ENCODE assay signal across 11 mouse cellular contexts in genomic region chr7:24953966-24954365, GRCm38 (mm10). TPM values are rescaled to one million over a fixed set of nuclear protein-coding genes. Genes with fewer than 3 reads are reported as not detected.
A peak's percentile ranks its signal among the peaks of the same experiment; 100 is the strongest.
DNase-seq lines count a peak whose midpoint lies in the region; ATAC-seq and TF ChIP-seq lines count a peak whose summit lies in the region.
"Had no signal": no experiment of that assay in that cellular context is flagged by ENCODE, and none has a peak within 500 bp of the region (broad histone marks: within the 10 kb centered on the region; RNA-seq: fewer than 3 reads in every experiment).

No protein-coding gene starts in this region.

- peak overlapping the region; percentile 37 for H3K4me3 ChIP-seq in kidney, postnatal 0 days (replicated peaks; ENCODE audit: low read depth, low read length)
- H3K4me3 ChIP-seq in embryonic facial prominence, embryonic 13.5 days = peak overlapping the region; percentile 45
- peak overlapping the region; percentile 31 for H3K4me3 ChIP-seq in hindbrain, postnatal 0 days (ENCODE audit: low read length)
- H3K4me3 ChIP-seq in midbrain, embryonic 15.5 days = peak overlapping the region; percentile 29

- H3K4me1 ChIP-seq in kidney, postnatal 0 days (replicated peaks; ENCODE audit: insufficient read depth, low read length) = peaks cover 11% of the 10 kb centered on the region; the same call in 1 of the 2 replicates
- H3K4me1 ChIP-seq in embryonic facial prominence, embryonic 13.5 days = peaks cover 9% of the 10 kb centered on the region; the same call in 1 of the 2 replicates
- 0 out of 2 replicates have a peak, but pooled peaks cover 3% of the 10 kb centered on the region for H3K4me1 ChIP-seq in hindbrain, postnatal 0 days (ENCODE audit: insufficient read depth, low read length)
- peaks cover 29% of the 10 kb centered on the region for H3K4me1 ChIP-seq in midbrain, embryonic 15.5 days

- ATAC-seq in kidney, postnatal 0 days (replicated peaks; ENCODE audit: low FRiP score, low read depth) = no peak; the same call in 1 of the 2 replicates
- ATAC-seq in embryonic facial prominence, embryonic 13.5 days (ENCODE audit: insufficient number of reproducible peaks, insufficient read depth, low FRiP score, low TSS enrichment, low read depth) = no peak
- no peak for ATAC-seq in hindbrain, postnatal 0 days
- no peak for ATAC-seq in midbrain, embryonic 15.5 days (replicated peaks)

- no peaks in the 10 kb centered on the region for H3K36me3 ChIP-seq in kidney, postnatal 0 days (ENCODE audit: insufficient read depth, low read length)
- H3K36me3 ChIP-seq in embryonic facial prominence, embryonic 13.5 days = no peaks in the 10 kb centered on the region
- H3K36me3 ChIP-seq in hindbrain, postnatal 0 days (ENCODE audit: insufficient read depth, low read length) = no peaks in the 10 kb centered on the region
- no peaks in the 10 kb centered on the region for H3K36me3 ChIP-seq in midbrain, embryonic 15.5 days (replicated peaks)

- no peaks in the 10 kb centered on the region for H3K9me3 ChIP-seq in kidney, postnatal 0 days (replicated peaks; ENCODE audit: low read length)
- H3K9me3 ChIP-seq in embryonic facial prominence, embryonic 13.5 days = 0 out of 2 replicates have a peak, but pooled peaks cover 3% of the 10 kb centered on the region
- no peaks in the 10 kb centered on the region for H3K9me3 ChIP-seq in hindbrain, postnatal 0 days (ENCODE audit: low read length)
- H3K9me3 ChIP-seq in midbrain, embryonic 15.5 days = no peaks in the 10 kb centered on the region

- 1% methylated on average over 24 of the region's 24 CpGs for WGBS in kidney, postnatal 0 days
- under 1% methylated on average over 21 of the region's 24 CpGs for WGBS in embryonic facial prominence, embryonic 13.5 days
- 3% methylated on average over 24 of the region's 24 CpGs for WGBS in hindbrain, postnatal 0 days
- WGBS in midbrain, embryonic 15.5 days = 2% methylated on average over 23 of the region's 24 CpGs

- TF ChIP-seq CTCF in kidney, postnatal 0 days (IDR thresholded peaks at IDR 0.05; ENCODE audit: low read depth) = no peak
- TF ChIP-seq CTCF in hindbrain, postnatal 0 days (IDR thresholded peaks at IDR 0.05; ENCODE audit: low read depth) = no peak

- H3K9ac ChIP-seq in kidney, postnatal 0 days (ENCODE audit: low read depth, low read length) = peak overlapping the region; percentile 55
- H3K9ac ChIP-seq in embryonic facial prominence, embryonic 13.5 days = peak overlapping the region; percentile 61
- peak overlapping the region; percentile 40 for H3K9ac ChIP-seq in hindbrain, postnatal 0 days (replicated peaks; ENCODE audit: low read length)
- H3K9ac ChIP-seq in midbrain, embryonic 15.5 days = peak overlapping the region; percentile 10; the same call in 1 of the 2 replicates

- no peak for DNase-seq in kidney, postnatal 0 days (ENCODE audit: low spot score)
- no peak for DNase-seq in kidney, adult 11 months
- DNase-seq in hindbrain, postnatal 0 days (ENCODE audit: low spot score) = no peak
- no peak for DNase-seq in left cerebral cortex, adult 11 months (ENCODE audit: low spot score)
- no peak for DNase-seq in adrenal gland, postnatal 25 days
- no peak for DNase-seq in right cerebral cortex, postnatal 4 days
- DNase-seq: cerebellum, postnatal 36 days; retina, postnatal 1 day had no signal

- H3K4me2 ChIP-seq in kidney, postnatal 0 days (ENCODE audit: low read length) = peak overlapping the region; percentile 75
- peak overlapping the region; percentile 65 for H3K4me2 ChIP-seq in embryonic facial prominence, embryonic 13.5 days
- H3K4me2 ChIP-seq in hindbrain, postnatal 0 days (ENCODE audit: low read depth, low read length) = peak overlapping the region; percentile 57
- peak overlapping the region; percentile 53 for H3K4me2 ChIP-seq in midbrain, embryonic 15.5 days

- H3K27ac ChIP-seq in kidney, postnatal 0 days = no peak overlapping the region
- H3K27ac ChIP-seq in embryonic facial prominence, embryonic 13.5 days = no peak overlapping the region
- no peak overlapping the region for H3K27ac ChIP-seq in hindbrain, postnatal 0 days
- no peak overlapping the region for H3K27ac ChIP-seq in midbrain, embryonic 15.5 days

- H3K27me3 ChIP-seq in kidney, postnatal 0 days (ENCODE audit: insufficient read depth, low read length) = peaks cover 73% of the 10 kb centered on the region
- H3K27me3 ChIP-seq in embryonic facial prominence, embryonic 13.5 days = peaks cover 85% of the 10 kb centered on the region
- H3K27me3 ChIP-seq in hindbrain, postnatal 0 days (ENCODE audit: insufficient read depth, low read length) = peaks cover 29% of the 10 kb centered on the region
- peaks cover 68% of the 10 kb centered on the region for H3K27me3 ChIP-seq in midbrain, embryonic 15.5 days (replicated peaks)

RNA-seq across cellular contexts. Expression of gene Gm4881, which starts 9.7 kb away (rescaled TPM):
- not detected in 2 replicates for polyA plus RNA-seq in kidney, postnatal 0 days (2015; fragmentation: Nextera tagmentation; extraction: Ambion mirVana)
- polyA plus RNA-seq in embryonic facial prominence, embryonic 13.5 days (2015; fragmentation: Nextera tagmentation; extraction: Ambion mirVana) = not detected in 2 replicates
- total RNA-seq in hindbrain, postnatal 0 days (2014; rRNA removed) = 0.90 and 6.6 TPM in 2 replicates
- polyA plus RNA-seq in hindbrain, postnatal 0 days (2015; fragmentation: Nextera tagmentation; extraction: Ambion mirVana) = 2.4 TPM in 2 replicates
- polyA plus RNA-seq in midbrain, embryonic 15.5 days (2015; fragmentation: Nextera tagmentation; extraction: Ambion mirVana) = 5.0 and 6.4 TPM in 2 replicates
- total RNA-seq in adrenal gland, postnatal 25 days (2021) = not detected in 2 replicates
- polyA plus RNA-seq: large intestine, adult 2 months had no signal

RNA-seq across cellular contexts. Expression of gene Rabac1, which starts 18.6 kb away (rescaled TPM):
- 292 and 315 TPM in 2 replicates for polyA plus RNA-seq in kidney, postnatal 0 days (2015; fragmentation: Nextera tagmentation; extraction: Ambion mirVana)
- 141 and 163 TPM in 2 replicates for polyA plus RNA-seq in embryonic facial prominence, embryonic 13.5 days (2015; fragmentation: Nextera tagmentation; extraction: Ambion mirVana)
- total RNA-seq in hindbrain, postnatal 0 days (2014; rRNA removed) = 705 and 708 TPM in 2 replicates
- polyA plus RNA-seq in hindbrain, postnatal 0 days (2015; fragmentation: Nextera tagmentation; extraction: Ambion mirVana) = 497 and 530 TPM in 2 replicates
- 275 and 289 TPM in 2 replicates for polyA plus RNA-seq in midbrain, embryonic 15.5 days (2015; fragmentation: Nextera tagmentation; extraction: Ambion mirVana)
- 244 and 300 TPM in 2 replicates for total RNA-seq in adrenal gland, postnatal 25 days (2021)

RNA-seq across cellular contexts. Expression of gene Arhgef1, which starts 51.3 kb away (rescaled TPM):
- polyA plus RNA-seq in kidney, postnatal 0 days (2015; fragmentation: Nextera tagmentation; extraction: Ambion mirVana) = 63.6 and 66.1 TPM in 2 replicates
- polyA plus RNA-seq in embryonic facial prominence, embryonic 13.5 days (2015; fragmentation: Nextera tagmentation; extraction: Ambion mirVana) = 115 and 122 TPM in 2 replicates
- 16.9 and 33.6 TPM in 2 replicates for total RNA-seq in hindbrain, postnatal 0 days (2014; rRNA removed)
- polyA plus RNA-seq in hindbrain, postnatal 0 days (2015; fragmentation: Nextera tagmentation; extraction: Ambion mirVana) = 33.9 and 39.0 TPM in 2 replicates
- 69.9 and 70.0 TPM in 2 replicates for polyA plus RNA-seq in midbrain, embryonic 15.5 days (2015; fragmentation: Nextera tagmentation; extraction: Ambion mirVana)
- 126 and 138 TPM in 2 replicates for total RNA-seq in adrenal gland, postnatal 25 days (2021)

RNA-seq across cellular contexts. Expression of gene Atp1a3, which starts 51.8 kb away (rescaled TPM):
- 0.32 and 0.36 TPM in 2 replicates for polyA plus RNA-seq in kidney, postnatal 0 days (2015; fragmentation: Nextera tagmentation; extraction: Ambion mirVana)
- polyA plus RNA-seq in embryonic facial prominence, embryonic 13.5 days (2015; fragmentation: Nextera tagmentation; extraction: Ambion mirVana) = 2.0 and 2.3 TPM in 2 replicates
- 572 and 588 TPM in 2 replicates for total RNA-seq in hindbrain, postnatal 0 days (2014; rRNA removed)
- 649 and 730 TPM in 2 replicates for polyA plus RNA-seq in hindbrain, postnatal 0 days (2015; fragmentation: Nextera tagmentation; extraction: Ambion mirVana)
- polyA plus RNA-seq in midbrain, embryonic 15.5 days (2015; fragmentation: Nextera tagmentation; extraction: Ambion mirVana) = 405 and 430 TPM in 2 replicates
- 84.1 and 110 TPM in 2 replicates for total RNA-seq in adrenal gland, postnatal 25 days (2021)

RNA-seq across cellular contexts. Expression of gene Cd79a, which starts 56.8 kb away (rescaled TPM):
- polyA plus RNA-seq in kidney, postnatal 0 days (2015; fragmentation: Nextera tagmentation; extraction: Ambion mirVana) = 1.7 and 2.7 TPM in 2 replicates
- polyA plus RNA-seq in embryonic facial prominence, embryonic 13.5 days (2015; fragmentation: Nextera tagmentation; extraction: Ambion mirVana) = 0.41 and 0.89 TPM in 2 replicates
- 0.10 and 0.11 TPM in 2 replicates for total RNA-seq in hindbrain, postnatal 0 days (2014; rRNA removed)
- polyA plus RNA-seq in hindbrain, postnatal 0 days (2015; fragmentation: Nextera tagmentation; extraction: Ambion mirVana) = 0.63 and 0.93 TPM in 2 replicates
- 0.42 and 0.49 TPM in 2 replicates for polyA plus RNA-seq in midbrain, embryonic 15.5 days (2015; fragmentation: Nextera tagmentation; extraction: Ambion mirVana)
- 0.91 and 1.0 TPM in 2 replicates for total RNA-seq in adrenal gland, postnatal 25 days (2021)

Comparison
In these comparisons a context has a peak if more than half of its experiments do, and no peak if none do; other contexts are left out.
1. H3K9ac ChIP-seq: peak in every context shown above with its lines; median percentile 61 in embryonic facial prominence, embryonic 13.5 days; 55 in kidney, postnatal 0 days; 40 in hindbrain, postnatal 0 days; 10 in midbrain, embryonic 15.5 days.